Mouse (Mus musculus) small intestine, adult 2 months (tissue): Measurements from ENCODE around the gene 2510002D24Rik. TPM values are rescaled to one million over a fixed set of nuclear protein-coding genes. Genes with fewer than 3 reads are reported as not detected.

Experiments used
- H3K27ac ChIP-seq: fragments of 200-500 bp; 2 replicates; pipeline ENCODE4 v1.5.1; 2012; ENCODE audit warnings: low read depth, low read length, control low read depth, inconsistent platforms; ENCODE audit not compliant: insufficient read depth
- H3K27me3 ChIP-seq: fragments of 200-500 bp; 2 replicates; pipeline ENCODE4 v1.6.1; 2012; ENCODE audit warnings: mild to moderate bottlenecking, moderate library complexity, low read length, inconsistent platforms; ENCODE audit not compliant: control insufficient read depth, insufficient read depth
- H3K36me3 ChIP-seq: fragments of 200-500 bp; 2 replicates; pipeline ENCODE4 v1.6.1; 2012; ENCODE audit warnings: mild to moderate bottlenecking, low read length, control low read depth, inconsistent platforms; ENCODE audit not compliant: control insufficient read depth, insufficient read depth
- H3K4me1 ChIP-seq: fragments of 200-500 bp; 2 replicates; pipeline ENCODE4 v1.6.1; 2012; ENCODE audit warnings: low read length, inconsistent platforms, mixed read lengths; ENCODE audit not compliant: control insufficient read depth, insufficient read depth, insufficient read length
- H3K4me3 ChIP-seq: fragments of 200-500 bp; 2 replicates; pipeline ENCODE4 v1.5.1; 2012; ENCODE audit warnings: low read depth, mild to moderate bottlenecking, control low read depth, inconsistent platforms, low read length, moderate library complexity
- CTCF ChIP-seq: fragments of 200-500 bp; IDR thresholded peaks from 2 replicates; pipeline ENCODE4 v1.5.1; 2012; ENCODE audit warnings: low read depth, mild to moderate bottlenecking, control low read depth, inconsistent platforms, low read length, moderate library complexity, mixed read lengths; ENCODE audit not compliant: insufficient replicate concordance, insufficient read length; ENCODE audit errors: extremely low read depth
- POLR2A ChIP-seq: fragments of 200-500 bp; IDR thresholded peaks from 2 replicates; pipeline ENCODE4 v1.6.1; 2012; ENCODE audit warnings: low read depth, mild to moderate bottlenecking, control low read depth, inconsistent platforms, low read length, moderate library complexity
- polyA plus RNA-seq: library from polyadenylated mRNA; depleted of rRNA; stranded (reverse); fragments of >200 nt; gene quantifications from 2 replicates; pipeline ENCODE4 v1.2.3, GENCODE M21; 2012; rRNA removed

Gene 2510002D24Rik
- polyA plus RNA-seq, 1 experiment = 49.8 TPM

- H3K4me1 ChIP-seq = no peaks in the 10 kb centered on the region; the same call in 1 of the 2 replicates
- H3K27me3 ChIP-seq = no peaks in the 10 kb centered on the region
- H3K27ac ChIP-seq = no peak overlapping the region
- H3K36me3 ChIP-seq = no peaks in the 10 kb centered on the region
- no peak for TF ChIP-seq POLR2A
- no peak for TF ChIP-seq CTCF
- no peak overlapping the region for H3K4me3 ChIP-seq
Observed at GRCm38 (mm10) chr16:18884044-18884443, 47.7 kb downstream of the 2510002D24Rik start.

Other genes with a start within 250 kb of the 2510002D24Rik start
- gene Tbx1, start 245.9 kb upstream of the 2510002D24Rik start, polyA plus RNA-seq = 2.6 and 8.3 TPM in 2 replicates
- 35.8 and 580 TPM in 2 replicates for gene Gp1bb, start 214.2 kb upstream of the 2510002D24Rik start, polyA plus RNA-seq
- gene Gm49601, start 210.2 kb upstream of the 2510002D24Rik start, polyA plus RNA-seq = 22.7 and 156 TPM in 2 replicates
- 64.1 and 381 TPM in 2 replicates for gene Sept5, start 206.6 kb upstream of the 2510002D24Rik start, polyA plus RNA-seq
- gene Cldn5, start 59.7 kb upstream of the 2510002D24Rik start, polyA plus RNA-seq = 14.1 and 24.9 TPM in 2 replicates
- gene Ufd1, start 24.8 kb upstream of the 2510002D24Rik start, polyA plus RNA-seq = 7.0 and 11.4 TPM in 2 replicates
- 4.3 and 6.6 TPM in 2 replicates for gene Cdc45, start 24.6 kb upstream of the 2510002D24Rik start, polyA plus RNA-seq
- not detected in 2 replicates for gene Gm28539, start within 50 bp of the 2510002D24Rik start, polyA plus RNA-seq
- gene Mrpl40, start 40.3 kb downstream of the 2510002D24Rik start, polyA plus RNA-seq = 6.9 and 8.2 TPM in 2 replicates
- 22.5 and 49.3 TPM in 2 replicates for gene Hira, start 40.5 kb downstream of the 2510002D24Rik start, polyA plus RNA-seq